Mouse (Mus musculus) heart, postnatal 0 days (tissue): Measurements from ENCODE around the gene Gm26920.

Experiments
- CTCF ChIP-seq: IDR thresholded peaks from 2 replicates; pipeline ENCODE4 v1.5.1; 2016; ENCODE audit warnings: antibody characterized with exemption, control low read depth, low read depth
- EP300 ChIP-seq: IDR thresholded peaks from 2 replicates; pipeline ENCODE4 v1.6.1; 2016; ENCODE audit warnings: antibody characterized with exemption, low read depth

DNA sequence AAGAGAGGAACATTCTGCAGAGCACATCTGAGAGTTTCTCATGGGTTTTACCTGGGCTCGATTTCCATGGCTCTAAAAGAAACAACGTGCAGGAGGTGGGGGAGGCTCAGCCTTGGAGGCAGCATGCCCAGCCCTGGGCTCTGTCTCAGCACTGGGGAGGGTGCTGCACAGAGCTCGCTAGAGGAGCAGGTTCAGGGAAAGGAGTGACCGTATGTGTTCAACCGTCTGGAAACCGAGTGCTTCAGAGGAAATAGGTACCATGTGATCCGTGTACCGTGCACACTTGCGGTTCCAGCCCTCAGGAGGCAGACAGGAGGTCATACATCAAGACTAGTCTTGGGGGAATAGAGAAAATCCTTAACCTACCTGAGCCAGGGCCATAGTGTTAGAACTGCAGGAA lies 45.9 kb downstream of the Gm26920 start:
- TF ChIP-seq EP300: no peak
- TF ChIP-seq CTCF: no peak
